Mouse (Mus musculus) gastrocnemius, postnatal 36 days (tissue): ENCODE data around the gene Mfsd5. TPM values are rescaled to one million over a fixed set of nuclear protein-coding genes. Genes with fewer than 3 reads are reported as not detected.

ENCODE experiments used
- DNase-seq, 2 experiments: peaks; one replicate each; pipeline ENCODE4 v3.0.0; 2022
- intact Hi-C: fragments of 180-260 bp; cut with DNase I; formaldehyde crosslinking; loops from one replicate; pipeline ENCODE4 v1.15.1; 2025
- total RNA-seq, 2 experiments: library from RNA; stranded (reverse); gene quantifications; 2 replicates each; pipeline ENCODE4 v1.2.3; 2021

The Mfsd5 gene
- total RNA-seq, 2 experiments from 2014 or later: 12.8 to 13.4 TPM

DNA sequence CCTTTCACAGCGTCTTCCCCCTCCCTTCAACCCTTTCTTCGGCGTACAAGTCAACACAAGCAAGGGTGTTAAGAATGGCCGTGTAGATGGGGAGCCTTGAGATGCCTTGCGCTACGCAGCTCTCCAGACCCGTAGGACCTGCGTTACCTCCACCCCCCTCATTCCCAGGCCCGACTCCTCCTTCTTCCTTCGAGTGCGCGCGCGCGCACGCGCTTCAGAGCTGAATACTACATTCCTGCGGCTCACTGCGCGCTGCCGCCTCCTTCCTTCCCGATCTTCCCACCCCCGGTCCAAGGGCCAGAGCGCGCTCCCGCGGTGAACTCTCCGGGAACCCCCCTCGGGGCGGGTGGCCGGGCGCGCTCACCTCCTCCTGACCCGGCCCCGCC is 32.4 kb upstream of the Mfsd5 start:
- peak; percentile 91 to 96 for DNase-seq
- intact Hi-C loops: no loop called here

DNA sequence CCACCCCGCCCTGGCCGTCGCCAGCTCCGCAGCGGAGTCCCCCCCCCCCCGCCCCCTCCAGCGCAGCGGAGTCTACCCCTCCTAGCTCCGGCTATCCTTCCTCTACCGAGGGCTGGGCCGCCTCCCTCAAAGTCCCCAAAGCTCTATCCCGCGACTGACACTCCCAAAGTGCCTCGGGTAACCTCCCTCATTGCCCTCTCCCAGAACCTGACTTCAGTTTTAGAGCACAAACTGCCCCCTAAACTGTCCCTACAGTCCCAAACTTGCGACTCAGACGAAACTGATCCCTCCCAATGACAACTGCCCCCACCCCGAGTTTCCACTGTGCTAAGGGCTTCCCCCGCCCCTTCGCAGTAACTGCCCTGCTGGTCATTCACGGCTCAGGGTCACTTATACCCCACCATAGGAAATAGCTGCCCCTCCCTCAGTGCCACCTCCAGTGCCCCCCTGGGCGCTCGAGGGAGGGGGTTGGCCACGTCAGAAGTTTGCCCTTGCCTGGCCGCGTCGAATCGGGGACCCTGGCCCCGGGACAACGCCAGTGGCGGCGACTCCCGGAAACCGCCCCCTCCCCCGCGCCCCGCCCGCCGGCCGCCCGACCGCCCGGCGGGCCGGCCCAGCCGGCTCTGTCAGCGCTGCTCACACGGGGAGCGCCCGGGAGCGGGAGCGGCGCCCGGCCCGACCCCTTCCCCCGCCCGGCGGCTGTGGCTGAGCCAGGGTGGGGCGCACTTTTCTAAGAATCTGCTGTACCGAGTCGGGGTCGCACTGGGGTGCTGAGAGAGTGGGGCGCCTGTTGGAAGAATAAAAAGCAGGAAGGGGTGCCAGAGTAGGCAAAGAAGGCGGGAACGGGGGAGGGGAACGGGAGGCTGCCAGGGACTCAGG is 31.8 kb upstream of the Mfsd5 start:
- DNase-seq: peak; percentile 68 to 80
- intact Hi-C loops: loop anchor here (2.0 kb wide), 1 partner anchor 31 kb away; the partner anchor contains the start of gene Mfsd5

DNA sequence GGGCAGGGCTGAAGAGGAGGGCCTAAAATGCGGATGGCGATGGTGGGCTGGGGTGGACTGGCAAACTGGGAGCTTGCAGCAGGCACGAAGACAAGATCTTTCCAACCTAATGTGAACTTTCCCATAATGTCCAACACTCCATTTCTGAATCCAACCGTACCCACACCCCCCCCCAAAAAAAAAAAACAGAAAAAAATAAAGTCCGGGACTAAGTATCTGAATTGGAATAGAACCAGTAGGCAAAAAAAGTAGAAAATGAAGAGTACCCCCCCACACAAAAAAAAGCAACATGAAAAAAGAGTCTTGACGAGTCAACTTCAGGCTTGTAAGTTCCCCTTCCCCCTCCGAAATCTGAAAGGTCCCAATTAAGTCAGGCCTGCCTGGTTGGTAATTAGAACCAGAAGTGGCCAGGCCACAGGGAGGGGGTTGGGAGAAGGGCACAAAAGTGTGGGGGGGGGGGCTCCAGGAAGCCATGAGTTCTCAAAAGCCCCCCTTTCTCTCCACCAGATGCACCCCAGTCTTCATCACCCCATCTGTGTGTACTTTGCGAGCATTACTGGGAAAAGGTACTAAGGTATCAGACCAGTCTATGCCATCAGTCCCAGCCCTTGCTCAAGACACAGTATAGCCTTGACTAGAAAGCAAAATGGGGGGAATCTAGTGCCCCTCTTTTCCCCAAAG is 31.0 kb upstream of the Mfsd5 start:
- no peak for DNase-seq
- intact Hi-C loops: loop anchor here (2.0 kb wide), 1 partner anchor 31 kb away; the partner anchor contains the start of gene Mfsd5

DNA sequence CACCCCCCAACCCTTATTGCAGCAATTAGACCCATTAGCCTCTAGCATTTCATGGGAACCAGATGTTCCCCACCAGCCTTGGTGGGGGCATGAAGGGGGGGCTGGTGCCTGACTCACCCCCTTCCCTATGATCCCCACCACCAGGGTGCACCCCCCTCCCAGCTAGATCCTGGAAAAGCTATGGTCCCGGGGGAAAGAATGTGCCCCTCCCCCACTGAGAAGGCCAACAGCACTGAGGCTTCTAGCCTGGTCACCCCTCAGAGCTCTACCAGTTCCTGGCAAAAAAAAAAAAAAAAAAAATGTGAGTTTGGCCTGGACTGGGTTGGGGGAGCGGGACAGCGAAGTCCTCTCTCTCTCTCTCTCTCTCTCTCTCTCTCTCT is 30.5 kb upstream of the Mfsd5 start:
- DNase-seq: no peak

DNA sequence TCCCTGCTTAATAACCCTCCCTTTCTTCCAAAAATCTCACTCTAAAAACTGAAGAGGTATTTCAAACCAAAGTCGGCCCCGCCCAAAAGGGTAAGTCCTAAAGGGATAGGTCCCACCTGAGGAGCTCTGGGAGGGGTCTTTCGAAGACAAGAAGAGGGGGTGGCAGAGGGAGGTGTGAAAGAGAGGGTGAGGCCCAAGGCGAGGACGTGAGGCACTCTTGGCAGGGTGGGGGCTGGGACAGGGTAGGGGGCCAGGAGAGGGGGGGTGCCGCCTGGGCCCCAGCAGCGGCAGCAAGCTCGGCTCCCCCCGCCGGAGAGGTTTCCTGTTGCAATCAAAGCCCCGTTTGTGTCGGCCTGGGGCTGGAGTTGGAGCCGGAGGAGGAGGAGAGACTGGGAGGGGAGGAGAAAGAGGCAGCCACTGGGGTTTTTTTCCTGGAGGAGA is 30.0 kb upstream of the Mfsd5 start:
- intact Hi-C loops: loop anchor here (2.0 kb wide), 1 partner anchor 30 kb away; the partner anchor contains the start of gene Mfsd5

More for the DNA sequence above, 30.5 kb upstream of the Mfsd5 start:
- intact Hi-C loops: loop anchor here (2.0 kb wide), 1 partner anchor 30 kb away; the partner anchor contains the start of gene Mfsd5

DNA sequence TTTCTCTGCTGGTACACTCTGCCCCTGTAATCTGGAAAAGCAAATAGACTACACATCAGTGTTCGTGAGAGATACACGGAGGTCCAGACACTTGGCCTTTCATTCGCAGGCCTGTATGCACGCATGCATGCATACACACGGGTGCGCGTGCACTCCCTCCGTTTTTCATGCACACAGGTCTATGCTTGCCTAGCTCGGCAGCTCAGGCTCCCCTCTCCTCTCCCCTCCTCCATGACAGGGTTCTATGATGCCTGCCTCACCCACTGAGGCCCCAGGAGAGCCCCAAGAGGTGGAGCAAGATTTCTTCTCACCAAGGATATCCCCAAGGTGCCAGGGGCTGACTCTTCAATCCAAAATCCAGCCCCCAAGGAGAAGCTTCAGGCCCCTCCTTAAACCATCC is 29.3 kb upstream of the Mfsd5 start:
- DNase-seq: no peak
- intact Hi-C loops: loop anchor here (2.0 kb wide), 1 partner anchor 29 kb away; the partner anchor contains the start of gene Mfsd5

More for the DNA sequence above, 30.0 kb upstream of the Mfsd5 start:
- DNase-seq: no peak

DNA sequence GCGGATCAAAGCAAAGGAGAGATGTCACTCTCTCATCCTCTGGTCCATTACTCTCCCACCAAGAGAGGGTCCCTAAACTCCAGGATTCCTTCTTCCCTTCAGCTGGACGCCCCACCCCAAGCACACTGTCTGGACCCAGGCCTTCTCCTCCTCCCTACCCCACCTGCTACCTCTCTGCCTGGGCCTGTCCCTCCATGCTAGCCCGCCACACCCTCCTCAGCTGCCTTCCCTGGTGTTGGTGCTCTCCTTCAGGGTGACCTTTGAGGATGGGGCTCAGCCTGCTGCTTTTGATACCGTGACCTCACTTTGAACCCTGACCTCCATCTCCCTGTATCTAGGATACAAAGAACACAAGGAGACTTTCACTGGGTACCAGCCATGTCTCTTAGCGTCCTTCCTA is 28.7 kb upstream of the Mfsd5 start:
- DNase-seq: no peak
- intact Hi-C loops: no loop called here

DNA sequence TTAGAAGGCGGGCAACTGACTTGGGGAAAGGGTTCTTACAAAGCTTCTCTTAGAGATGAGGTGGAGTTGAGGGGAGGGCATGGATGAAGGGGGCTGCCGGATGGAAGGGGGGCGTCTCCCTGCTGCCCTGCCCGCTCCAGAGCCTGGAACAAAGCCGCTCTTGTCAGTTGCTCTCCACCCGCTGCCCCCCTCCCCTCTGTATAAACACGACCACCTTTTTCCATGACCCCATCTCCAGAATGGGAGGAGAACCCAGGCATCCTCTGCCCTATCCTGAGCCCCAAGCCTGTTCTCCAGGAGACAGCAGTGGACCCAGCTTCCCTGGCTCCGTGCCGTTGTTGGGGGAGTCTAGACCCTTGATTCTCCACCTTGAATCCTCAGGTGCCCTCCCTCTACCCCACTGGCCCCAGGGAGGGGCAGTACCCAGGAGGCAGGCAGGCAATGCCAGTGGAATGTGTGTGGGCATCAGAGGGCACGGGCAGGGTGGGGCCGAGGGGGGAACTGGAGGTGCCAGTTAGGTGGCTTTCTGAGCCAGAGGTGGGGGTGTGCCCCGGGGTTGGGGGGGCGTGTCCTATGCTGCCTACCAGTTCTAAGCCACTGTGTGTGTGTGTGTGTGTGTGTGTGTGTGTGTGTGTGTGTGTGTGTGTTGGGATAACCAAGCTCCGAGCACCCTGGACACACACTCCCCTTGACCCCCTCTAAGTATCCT is 23.6 kb upstream of the Mfsd5 start:
- intact Hi-C loops: no loop called here
- no peak for DNase-seq

DNA sequence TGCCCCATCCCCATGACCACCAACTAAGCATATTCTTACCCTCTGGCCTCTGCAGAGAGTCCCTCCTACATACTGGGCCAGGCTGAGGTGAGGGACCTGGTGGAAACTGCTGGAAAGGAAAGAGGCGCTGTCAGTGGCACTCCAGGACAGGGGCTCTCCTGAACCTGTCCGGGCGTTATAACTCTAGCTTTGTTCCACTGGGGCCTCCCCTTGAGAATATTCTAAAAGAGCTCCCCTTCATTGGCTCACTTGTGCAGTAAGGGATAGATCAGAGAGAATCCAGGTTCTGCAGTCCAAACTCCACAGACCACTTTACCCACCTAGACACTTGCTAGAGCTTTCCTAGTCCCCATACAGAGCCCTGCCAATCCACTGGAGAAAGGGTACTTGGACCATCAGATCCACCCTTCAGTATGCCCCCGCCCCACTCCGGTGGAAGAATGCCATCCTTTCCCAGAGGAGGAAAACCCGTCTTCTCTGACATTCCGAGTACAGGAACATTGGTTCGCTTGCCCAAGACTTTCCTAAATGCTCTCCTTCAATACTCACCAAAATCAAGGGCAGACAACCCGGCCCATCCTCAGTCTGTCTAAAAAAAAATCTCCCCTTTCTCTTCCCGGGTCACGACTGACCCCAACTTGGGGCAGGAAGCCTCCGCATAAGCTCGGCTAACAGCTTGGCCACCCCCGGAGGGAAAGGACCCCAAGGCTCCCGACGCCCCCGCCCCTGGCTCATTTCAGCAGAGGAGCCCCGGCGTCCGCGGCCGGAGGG is 22.6 kb upstream of the Mfsd5 start:
- no peak for DNase-seq
- intact Hi-C loops: no loop called here

DNA sequence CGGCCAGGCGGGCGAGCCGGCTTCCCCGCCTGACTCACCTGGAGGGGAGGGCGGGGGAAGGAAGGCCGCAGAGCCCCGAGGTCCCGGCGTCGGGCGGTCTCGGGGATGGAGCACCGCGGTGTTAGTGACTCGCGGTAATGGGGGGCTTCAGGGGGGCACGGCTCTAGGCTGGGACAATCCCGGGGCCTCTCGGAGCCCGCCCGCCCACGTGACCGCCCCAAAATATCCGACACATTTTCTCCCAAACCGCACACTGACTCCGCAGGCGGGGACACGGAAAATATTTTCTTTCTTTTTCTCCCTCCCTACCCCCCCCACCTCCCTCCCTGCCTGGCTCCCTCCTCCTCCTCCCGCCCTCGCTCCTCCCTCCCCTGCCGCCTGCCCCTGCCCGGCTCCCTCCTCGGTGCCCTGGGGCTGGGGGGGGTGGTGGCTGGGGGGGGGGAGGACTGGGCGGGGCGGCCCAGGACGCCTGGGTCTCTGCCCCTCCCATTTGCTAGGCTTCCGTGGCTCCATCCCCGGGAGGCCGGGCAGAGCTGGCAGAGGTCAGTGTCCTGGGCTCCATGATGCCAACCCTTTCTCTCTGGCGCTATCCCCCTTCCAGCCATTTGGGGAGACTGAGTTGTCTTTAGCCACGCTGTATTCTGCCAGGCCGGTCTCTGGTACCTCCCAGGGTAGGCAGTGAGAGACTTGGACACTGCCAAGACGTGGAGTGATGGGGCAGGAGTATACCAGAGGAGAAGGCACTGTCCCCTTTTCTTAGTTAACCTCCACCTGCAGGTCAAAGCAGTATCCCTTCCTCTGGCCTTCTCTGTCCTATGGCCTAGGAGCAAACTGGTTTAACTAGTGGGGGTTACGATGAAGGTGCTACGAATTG is 21.8 kb upstream of the Mfsd5 start, which contains the start of gene Rarg:
TSS of gene Rarg (minus strand) at position 316 of the 874 bp plus-strand sequence.
- DNase-seq: peak; percentile 40 to 61
- intact Hi-C loops: no loop called here

DNA sequence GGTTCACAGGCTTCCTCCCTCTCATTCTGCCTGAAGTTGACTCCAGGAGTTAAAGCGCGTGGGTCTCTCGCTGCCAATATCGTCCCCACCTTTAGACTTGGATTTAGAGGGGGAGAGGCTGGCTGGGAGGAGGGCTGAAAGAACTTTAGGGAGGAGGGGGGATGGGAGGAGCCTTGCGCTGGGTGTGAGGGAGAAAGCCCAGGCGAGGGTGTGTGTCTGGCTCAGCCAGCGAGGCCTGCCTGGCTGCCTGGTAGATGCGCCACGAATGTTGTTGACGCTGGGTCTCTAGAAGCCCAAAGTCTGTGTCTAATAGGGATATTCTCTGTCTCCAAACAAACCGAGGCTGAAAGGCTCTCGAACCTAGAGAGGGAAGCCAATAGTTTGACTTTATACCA is 21.2 kb upstream of the Mfsd5 start:
- intact Hi-C loops: no loop called here

DNA sequence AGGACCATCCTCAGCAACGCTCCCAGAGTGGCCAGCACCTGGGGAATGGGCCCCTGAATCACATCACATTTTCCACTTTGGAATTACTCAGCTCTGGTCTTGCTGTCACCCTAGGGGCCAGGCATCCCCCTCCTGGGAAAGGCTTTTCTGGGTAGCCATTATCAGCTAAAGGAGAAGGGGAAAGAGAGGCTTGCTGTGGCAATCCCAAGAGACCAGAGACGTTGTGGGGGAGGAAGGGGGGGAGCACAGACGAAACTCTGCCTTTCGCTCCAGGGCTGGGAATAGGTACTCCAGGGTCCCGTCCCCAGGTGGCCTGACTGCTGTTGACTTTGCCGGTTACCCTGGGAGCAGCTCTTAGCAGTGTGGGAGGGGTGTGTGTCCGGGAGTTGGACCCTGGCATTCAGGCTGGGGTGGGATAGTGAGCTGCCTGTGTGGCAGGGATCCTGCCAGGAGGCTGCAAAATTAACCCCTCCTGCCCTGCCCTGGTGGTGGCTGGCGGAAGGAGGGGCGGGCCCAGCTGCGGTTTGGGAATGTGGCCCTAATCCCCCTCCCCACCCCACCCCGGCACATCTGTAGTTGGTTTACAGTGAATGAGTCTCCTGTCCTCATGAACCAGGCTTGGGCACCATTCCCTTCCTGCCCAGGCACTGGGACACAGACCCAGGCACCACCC is 20.5 kb upstream of the Mfsd5 start:
- intact Hi-C loops: no loop called here
- no peak for DNase-seq

More for the DNA sequence above, 21.2 kb upstream of the Mfsd5 start:
- peak; percentile 52 to 64 for DNase-seq

DNA sequence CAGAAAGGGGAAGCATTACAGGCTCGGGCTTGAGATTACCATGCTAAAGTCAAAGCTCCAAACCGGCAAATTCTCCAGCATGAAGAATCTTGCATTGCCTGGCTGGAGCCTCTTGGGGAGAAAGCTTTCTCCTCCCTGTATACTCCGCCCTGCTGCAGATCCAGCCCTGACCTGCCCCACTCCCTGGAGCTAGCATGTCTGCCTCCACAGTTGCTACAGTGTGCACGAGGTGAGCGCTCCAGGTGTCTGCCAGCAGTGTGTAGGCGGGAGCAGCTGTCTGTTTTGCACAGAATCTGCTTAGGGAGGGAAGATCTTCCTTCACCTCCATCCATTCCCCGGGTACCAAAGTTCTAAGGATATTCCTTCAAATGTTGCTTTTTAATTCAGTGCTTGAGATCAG is 16.7 kb upstream of the Mfsd5 start:
- intact Hi-C loops: no loop called here
- DNase-seq: no peak

DNA sequence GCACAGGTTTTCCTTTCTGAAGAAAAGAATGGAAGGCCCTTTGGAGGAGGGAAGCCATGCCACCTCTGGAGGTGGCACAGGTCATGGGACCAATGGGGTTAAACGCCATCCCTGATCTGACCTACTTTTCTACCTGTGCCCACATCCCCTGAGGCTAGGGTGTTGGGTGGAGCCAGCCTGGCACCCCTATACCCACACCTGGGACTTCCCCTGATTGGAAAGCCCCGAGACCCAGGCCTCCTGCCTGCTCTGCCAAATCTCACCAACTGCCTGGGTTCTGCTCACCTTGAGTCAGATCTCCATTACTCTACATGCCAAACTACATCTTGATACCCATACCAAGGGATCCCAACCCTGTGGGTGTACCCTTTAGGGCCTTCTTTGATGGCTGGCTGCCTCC is 16.2 kb upstream of the Mfsd5 start:
- no peak for DNase-seq
- intact Hi-C loops: no loop called here

DNA sequence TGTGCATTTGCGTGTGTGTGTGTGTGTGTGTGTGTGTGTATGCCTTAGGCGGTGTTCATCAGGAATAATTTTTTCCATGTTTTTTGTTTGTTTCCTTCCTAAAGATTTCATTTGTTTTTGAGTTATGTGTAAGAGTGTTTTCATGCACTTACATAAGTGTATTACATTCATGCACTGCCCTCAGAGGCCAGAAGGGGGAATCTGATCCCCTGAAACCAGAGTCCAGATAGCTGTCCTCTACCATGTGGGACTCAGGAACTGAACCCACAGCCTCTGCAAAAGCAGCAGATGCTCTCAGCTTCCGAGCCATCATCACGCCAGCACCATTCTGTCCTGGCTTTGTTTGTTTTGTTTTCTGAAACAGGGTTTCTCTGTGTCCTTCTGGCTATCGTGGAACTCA is 13.7 kb upstream of the Mfsd5 start:
- DNase-seq: no peak
- intact Hi-C loops: no loop called here

DNA sequence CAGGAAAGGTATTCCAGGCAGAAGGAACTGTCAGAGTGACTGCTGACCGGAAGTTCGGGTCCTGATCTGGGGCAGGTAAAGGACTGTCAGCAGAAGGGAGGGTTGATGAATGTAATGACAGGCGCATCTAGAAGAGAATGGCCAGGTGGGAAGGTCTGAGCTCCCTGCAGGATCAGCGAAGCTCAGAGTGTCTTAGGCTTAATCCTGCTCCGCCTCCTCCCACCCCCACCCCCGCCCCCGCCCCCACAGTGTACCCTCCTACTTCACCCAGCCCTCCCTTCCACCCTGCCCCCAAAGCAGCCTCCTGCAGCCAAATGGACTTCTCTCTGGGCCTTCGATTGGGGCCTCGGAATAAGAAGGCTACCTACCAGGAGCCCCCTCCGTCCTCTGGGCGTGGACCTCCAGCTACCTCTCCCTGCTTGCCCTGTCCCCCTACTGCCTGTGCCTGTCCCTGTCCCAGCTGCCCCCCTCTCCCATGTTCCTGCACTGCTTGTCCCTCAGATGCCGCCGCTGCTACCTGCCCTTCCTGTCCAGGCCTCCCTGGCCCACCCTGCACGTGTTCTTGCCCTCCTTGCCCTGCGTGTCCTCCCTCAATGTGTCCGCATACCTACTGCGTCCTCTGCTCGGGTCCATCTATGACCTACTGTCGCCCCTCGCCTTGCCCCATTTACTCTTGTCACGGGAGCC is 8.8 kb upstream of the Mfsd5 start, which contains the start of gene Gm9918:
TSS of gene Gm9918 (plus strand) at position 290 of the 687 bp plus-strand sequence.
- no peak for DNase-seq
- intact Hi-C loops: no loop called here

DNA sequence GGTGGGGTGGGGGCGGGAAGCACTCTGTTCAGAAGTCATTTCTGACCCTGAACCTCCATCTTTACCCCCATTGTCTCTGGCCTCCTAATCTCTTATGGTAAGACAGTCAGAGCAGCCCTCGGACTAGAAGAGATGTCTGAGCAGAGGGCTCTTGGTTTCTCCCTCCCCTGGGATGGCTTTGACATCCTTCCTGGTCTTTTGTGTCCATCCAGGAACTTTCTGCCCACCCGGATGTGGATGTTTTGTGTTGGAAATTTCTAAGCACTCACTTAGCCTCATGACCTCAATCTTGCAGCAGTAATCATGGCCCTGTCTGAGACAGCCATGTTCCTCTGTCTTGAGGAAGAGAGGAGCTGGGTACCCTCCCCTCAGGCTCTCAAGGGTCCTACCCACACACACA is 7.8 kb upstream of the Mfsd5 start:
- DNase-seq: no peak

More for the DNA sequence above, 7.8 kb upstream of the Mfsd5 start:
- intact Hi-C loops: no loop called here
